Comparison of ENCODE assay signal across 7 mouse cellular contexts in the genomic region with DNA sequence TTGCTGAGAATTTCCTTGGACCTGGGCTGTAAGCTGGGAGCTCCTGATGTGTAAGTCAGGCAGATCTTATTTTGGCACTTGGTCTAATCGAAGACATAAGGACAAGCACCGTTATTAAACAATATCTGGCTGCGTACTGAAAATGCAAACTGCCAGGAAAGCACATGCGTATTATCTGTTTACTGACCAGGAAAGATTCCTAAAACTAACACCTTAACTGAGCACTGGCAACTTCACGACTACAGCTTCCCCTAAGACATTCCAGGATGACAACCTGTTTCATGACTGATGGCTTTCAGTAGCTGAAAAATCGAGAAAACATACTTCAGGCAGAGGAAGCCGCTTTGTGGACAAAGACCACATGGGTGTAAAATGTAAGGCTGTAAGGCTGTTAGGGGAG. TPM values are rescaled to one million over a fixed set of nuclear protein-coding genes. Genes with fewer than 3 reads are reported as not detected.
DNase-seq lines count a peak whose midpoint lies in the region; ATAC-seq and TF ChIP-seq lines count a peak whose summit lies in the region.

No protein-coding gene starts in this region.

- peak overlapping the region; percentile 80 for H3K4me2 ChIP-seq in lung, embryonic 14.5 days
- H3K4me2 ChIP-seq in embryonic facial prominence, embryonic 15.5 days (replicated peaks) = peak overlapping the region; percentile 58
- peak overlapping the region; percentile 67 for H3K4me2 ChIP-seq in intestine, postnatal 0 days (replicated peaks; ENCODE audit: low read depth)

- H3K36me3 ChIP-seq in lung, embryonic 14.5 days (ENCODE audit: insufficient read depth) = no peaks in the 10 kb centered on the region
- no peaks in the 10 kb centered on the region for H3K36me3 ChIP-seq in embryonic facial prominence, embryonic 15.5 days
- no peaks in the 10 kb centered on the region for H3K36me3 ChIP-seq in intestine, postnatal 0 days (ENCODE audit: control insufficient read depth, insufficient read depth)

- peak overlapping the region; percentile 76 for H3K9ac ChIP-seq in lung, embryonic 14.5 days
- H3K9ac ChIP-seq in embryonic facial prominence, embryonic 15.5 days = peak overlapping the region; percentile 98
- H3K9ac ChIP-seq in intestine, postnatal 0 days (ENCODE audit: low read depth, low read length) = peak overlapping the region; percentile 88

- TF ChIP-seq POLR2A in olfactory bulb, adult 2 months (IDR thresholded peaks at IDR 0.05; ENCODE audit: insufficient read depth, low read depth, low read length) = no peak

- intact Hi-C loops in left cerebral cortex, postnatal 14 days (cut with DNase I) = no loop called here

- H3K4me3 ChIP-seq in lung, embryonic 14.5 days (ENCODE audit: low read depth, low read length) = peak overlapping the region; percentile 69
- peak overlapping the region; percentile 95 for H3K4me3 ChIP-seq in embryonic facial prominence, embryonic 15.5 days (replicated peaks)
- H3K4me3 ChIP-seq in intestine, postnatal 0 days (ENCODE audit: low read depth, low read length) = peak overlapping the region; percentile 80
- H3K4me3 ChIP-seq in olfactory bulb, adult 2 months (ENCODE audit: insufficient read depth, low read depth, low read length) = peak overlapping the region; percentile 84

- ATAC-seq in lung, embryonic 14.5 days (ENCODE audit: insufficient read depth) = no peak
- ATAC-seq in embryonic facial prominence, embryonic 15.5 days (ENCODE audit: insufficient number of reproducible peaks, low FRiP score, low TSS enrichment, low read depth) = no peak
- no peak for ATAC-seq in intestine, postnatal 0 days

- H3K9me3 ChIP-seq in lung, embryonic 14.5 days (ENCODE audit: low read depth, low read length) = no peaks in the 10 kb centered on the region
- H3K9me3 ChIP-seq in embryonic facial prominence, embryonic 15.5 days (replicated peaks) = no peaks in the 10 kb centered on the region
- H3K9me3 ChIP-seq in intestine, postnatal 0 days (ENCODE audit: control insufficient read depth) = no peaks in the 10 kb centered on the region

- peak overlapping the region; percentile 94 for H3K27ac ChIP-seq in lung, embryonic 14.5 days (ENCODE audit: low read depth)
- H3K27ac ChIP-seq in embryonic facial prominence, embryonic 15.5 days (replicated peaks) = peak overlapping the region; percentile 96
- H3K27ac ChIP-seq in intestine, postnatal 0 days (ENCODE audit: low read depth, low read length) = peak overlapping the region; percentile 87
- H3K27ac ChIP-seq in olfactory bulb, adult 2 months (ENCODE audit: insufficient read depth, low read depth, low read length) = peak overlapping the region; percentile 88

- DNase-seq in lung, embryonic 14.5 days = no peak
- no peak for DNase-seq in lung, postnatal 14 days
- DNase-seq in layer of hippocampus, adult 9-10 months (ENCODE audit: low spot score) = no peak
- no peak for DNase-seq in left cerebral cortex, postnatal 14 days (ENCODE audit: low spot score in 2 of 2)

- 20% methylated on average over 7 of the region's 7 CpGs for WGBS in lung, embryonic 14.5 days
- 25% methylated on average over 7 of the region's 7 CpGs for WGBS in embryonic facial prominence, embryonic 15.5 days
- 29% methylated on average over 7 of the region's 7 CpGs for WGBS in intestine, postnatal 0 days
- WGBS in olfactory bulb, adult 2 months = 28% methylated on average over 7 of the region's 7 CpGs

- H3K27me3 ChIP-seq in lung, embryonic 14.5 days (ENCODE audit: insufficient read depth, low read length) = no peaks in the 10 kb centered on the region
- no peaks in the 10 kb centered on the region for H3K27me3 ChIP-seq in embryonic facial prominence, embryonic 15.5 days
- H3K27me3 ChIP-seq in intestine, postnatal 0 days (replicated peaks; ENCODE audit: control insufficient read depth, insufficient read depth, low read length) = no peaks in the 10 kb centered on the region

- TF ChIP-seq CTCF in lung, embryonic 14.5 days (IDR thresholded peaks at IDR 0.05; ENCODE audit: low read depth) = no peak
- no peak for TF ChIP-seq CTCF in intestine, postnatal 0 days (IDR thresholded peaks at IDR 0.05; ENCODE audit: low read depth)
- TF ChIP-seq CTCF in olfactory bulb, adult 2 months (IDR thresholded peaks at IDR 0.05; ENCODE audit: insufficient read depth, low read depth, low read length) = no peak

- H3K4me1 ChIP-seq in lung, embryonic 14.5 days (ENCODE audit: insufficient read depth) = 0 out of 2 replicates have a peak, but pooled peaks cover 3% of the 10 kb centered on the region
- H3K4me1 ChIP-seq in embryonic facial prominence, embryonic 15.5 days = peaks cover 16% of the 10 kb centered on the region
- no peaks in the 10 kb centered on the region for H3K4me1 ChIP-seq in intestine, postnatal 0 days (replicated peaks; ENCODE audit: control insufficient read depth, insufficient read depth, low read length)
- no peaks in the 10 kb centered on the region for H3K4me1 ChIP-seq in olfactory bulb, adult 2 months (ENCODE audit: control insufficient read depth, insufficient read depth, low read length)

RNA-seq across cellular contexts. Expression of a gene that starts 0.7 kb away (rescaled TPM):
- 451 and 469 TPM in 2 replicates for polyA plus RNA-seq in lung, embryonic 14.5 days (2014; fragmentation: Nextera tagmentation; extraction: Ambion mirVana)
- polyA plus RNA-seq in embryonic facial prominence, embryonic 15.5 days (2015; fragmentation: Nextera tagmentation; extraction: Ambion mirVana) = 457 and 464 TPM in 2 replicates
- 126 and 134 TPM in 2 replicates for polyA plus RNA-seq in intestine, postnatal 0 days (2015; fragmentation: Nextera tagmentation; extraction: Ambion mirVana)
- not detected in 2 replicates for polyA plus RNA-seq in olfactory bulb, adult 2 months (2012; ENCODE audit: insufficient read depth, insufficient read length, low replicate concordance, missing spikeins)
- total RNA-seq in left cerebral cortex, postnatal 14 days (2021) = 10 to 100 TPM; 88.7 to 89.1 TPM

RNA-seq across cellular contexts. Expression of a gene that starts 28.2 kb away (rescaled TPM):
- polyA plus RNA-seq in lung, embryonic 14.5 days (2014; fragmentation: Nextera tagmentation; extraction: Ambion mirVana) = 0.19 TPM in 1 of 2 replicates, not detected in the other
- 0.28 TPM in 1 of 2 replicates, not detected in the other for polyA plus RNA-seq in embryonic facial prominence, embryonic 15.5 days (2015; fragmentation: Nextera tagmentation; extraction: Ambion mirVana)
- not detected in 2 replicates for polyA plus RNA-seq in intestine, postnatal 0 days (2015; fragmentation: Nextera tagmentation; extraction: Ambion mirVana)
- polyA plus RNA-seq in olfactory bulb, adult 2 months (2012; ENCODE audit: insufficient read depth, insufficient read length, low replicate concordance, missing spikeins) = not detected in 2 replicates
- total RNA-seq in left cerebral cortex, postnatal 14 days (2021) = not detected

RNA-seq across cellular contexts. Expression of a gene that starts 41.1 kb away (rescaled TPM):
- polyA plus RNA-seq in lung, embryonic 14.5 days (2014; fragmentation: Nextera tagmentation; extraction: Ambion mirVana) = 0.61 and 0.84 TPM in 2 replicates
- 0.85 and 1.2 TPM in 2 replicates for polyA plus RNA-seq in embryonic facial prominence, embryonic 15.5 days (2015; fragmentation: Nextera tagmentation; extraction: Ambion mirVana)
- polyA plus RNA-seq in intestine, postnatal 0 days (2015; fragmentation: Nextera tagmentation; extraction: Ambion mirVana) = 0.13 and 0.21 TPM in 2 replicates
- polyA plus RNA-seq in olfactory bulb, adult 2 months (2012; ENCODE audit: insufficient read depth, insufficient read length, low replicate concordance, missing spikeins) = not detected in 2 replicates
- under 1 TPM; 0.33 to 0.66 TPM for total RNA-seq in left cerebral cortex, postnatal 14 days (2021)

RNA-seq across cellular contexts. Expression of a gene that starts 48.9 kb away (rescaled TPM):
- 15.3 and 15.8 TPM in 2 replicates for polyA plus RNA-seq in lung, embryonic 14.5 days (2014; fragmentation: Nextera tagmentation; extraction: Ambion mirVana)
- polyA plus RNA-seq in embryonic facial prominence, embryonic 15.5 days (2015; fragmentation: Nextera tagmentation; extraction: Ambion mirVana) = 23.6 and 24.0 TPM in 2 replicates
- 3.3 and 4.0 TPM in 2 replicates for polyA plus RNA-seq in intestine, postnatal 0 days (2015; fragmentation: Nextera tagmentation; extraction: Ambion mirVana)
- polyA plus RNA-seq in olfactory bulb, adult 2 months (2012; ENCODE audit: insufficient read depth, insufficient read length, low replicate concordance, missing spikeins) = not detected in 2 replicates
- 100 to 1,000 TPM in 1 of 2 experiments, 10 to 100 TPM in 1; 90.1 to 104 TPM for total RNA-seq in left cerebral cortex, postnatal 14 days (2021)
